Mouse (Mus musculus) liver, adult 2 months (tissue): ENCODE data around the gene Emc8.

ENCODE experiments used
- CTCF ChIP-seq: fragments of 200-500 bp; IDR thresholded peaks from 2 replicates; pipeline ENCODE4 v1.5.1; 2011; ENCODE audit warnings: low read depth, low read length, control low read depth
- POLR2A ChIP-seq: fragments of 200-500 bp; IDR thresholded peaks from 2 replicates; pipeline ENCODE4 v1.6.1; 2011; ENCODE audit warnings: low read length, control low read depth; ENCODE audit not compliant: insufficient read depth; ENCODE audit errors: extremely low read depth

DNA sequence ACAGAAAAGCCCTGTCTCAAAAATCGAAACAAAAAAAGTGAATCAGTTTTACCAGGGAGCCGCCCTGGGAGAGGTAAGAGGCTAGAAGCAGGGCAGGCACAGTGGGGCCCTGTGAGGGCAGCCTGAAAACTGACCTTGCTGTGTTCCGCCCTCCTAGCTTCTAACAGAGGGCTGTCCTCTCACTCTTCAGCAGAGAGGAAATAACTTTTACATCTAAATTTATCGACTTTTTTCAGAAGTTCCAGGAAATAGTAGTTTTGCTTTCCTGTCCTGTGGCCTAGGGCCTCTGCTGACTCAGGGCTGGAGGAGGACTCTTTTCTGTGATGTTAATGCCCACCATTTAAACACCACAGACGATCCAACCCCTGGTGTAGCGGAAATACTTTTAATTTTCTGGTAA is 46.8 kb upstream of the Emc8 start:
- TF ChIP-seq CTCF: no peak
- no peak for TF ChIP-seq POLR2A
